Mouse (Mus musculus) urinary bladder, adult 18-20 months (tissue): Measurements from ENCODE around the gene Colgalt1.

ENCODE experiments used
- DNase-seq, 2 experiments: peaks; one replicate each; pipeline ENCODE4 v3.0.0; 2022; ENCODE audit warnings: low spot score in 2 of 2, mixed read lengths in 2 of 2

The Colgalt1 gene

DNA sequence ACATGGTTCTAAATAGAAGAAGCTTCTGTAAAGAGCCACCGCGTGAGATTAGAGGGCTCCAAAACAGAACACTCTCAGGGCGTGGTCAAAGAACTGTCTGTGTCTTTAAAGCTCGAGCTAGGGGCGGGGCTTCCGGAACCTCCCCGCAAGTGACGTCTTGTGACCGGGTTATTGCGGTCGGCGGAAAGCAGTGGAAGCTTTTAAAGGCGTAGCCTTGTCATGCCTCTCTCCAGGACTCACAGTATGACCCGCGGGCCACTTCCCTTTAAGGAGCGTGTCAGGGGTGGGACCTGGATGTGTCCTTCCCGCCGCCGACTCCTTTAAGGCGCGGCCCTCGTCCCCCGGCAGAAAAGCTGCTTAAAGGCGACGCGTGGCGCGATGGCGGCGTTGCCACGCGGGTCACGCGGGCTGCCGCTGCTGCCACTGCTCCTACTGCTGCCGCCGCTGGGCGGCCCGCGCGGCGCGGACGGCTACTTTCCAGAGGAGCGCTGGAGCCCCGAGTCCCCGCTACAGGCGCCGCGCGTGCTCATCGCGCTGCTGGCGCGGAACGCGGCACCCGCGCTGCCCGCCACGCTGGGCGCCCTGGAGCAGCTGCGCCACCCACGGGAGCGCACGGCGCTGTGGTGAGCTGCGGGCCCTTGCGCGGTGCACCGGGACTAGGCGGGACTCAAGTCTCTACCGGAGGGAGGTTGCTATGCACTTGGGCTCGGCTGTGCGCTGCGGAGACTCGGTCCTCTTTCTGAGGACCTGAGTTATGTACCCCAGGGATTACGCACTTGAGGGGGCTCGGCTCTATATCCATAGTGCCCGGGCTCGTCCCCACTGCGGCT, at the start of gene Colgalt1:
Gene Colgalt1, plus strand, starts transcription at position 177 of the 830 bp plus-strand sequence.
- DNase-seq: peak; percentile 80 to 96

DNA sequence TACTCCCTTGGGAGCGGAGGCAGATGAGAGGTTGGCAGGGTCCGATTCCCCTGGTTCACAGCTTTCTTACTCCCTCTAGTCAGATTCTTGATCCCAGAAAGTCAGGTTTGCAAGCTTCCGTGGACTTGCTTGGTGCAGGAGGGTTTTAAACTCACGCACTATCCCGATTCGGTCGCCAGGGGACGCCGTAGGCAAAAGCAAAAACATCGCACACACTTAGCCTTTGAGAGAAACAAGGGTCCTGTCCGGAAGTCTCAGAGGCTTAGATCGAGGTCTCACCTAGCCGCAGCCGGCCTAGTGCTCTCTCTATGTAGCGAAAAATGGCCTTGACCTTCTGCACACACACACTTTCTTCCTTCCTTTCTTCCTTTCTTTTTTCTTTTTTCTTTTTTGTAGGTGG, 49.4 kb upstream of the Colgalt1 start:
- peak in 1 of 2 experiments; percentile 44 for DNase-seq

DNA sequence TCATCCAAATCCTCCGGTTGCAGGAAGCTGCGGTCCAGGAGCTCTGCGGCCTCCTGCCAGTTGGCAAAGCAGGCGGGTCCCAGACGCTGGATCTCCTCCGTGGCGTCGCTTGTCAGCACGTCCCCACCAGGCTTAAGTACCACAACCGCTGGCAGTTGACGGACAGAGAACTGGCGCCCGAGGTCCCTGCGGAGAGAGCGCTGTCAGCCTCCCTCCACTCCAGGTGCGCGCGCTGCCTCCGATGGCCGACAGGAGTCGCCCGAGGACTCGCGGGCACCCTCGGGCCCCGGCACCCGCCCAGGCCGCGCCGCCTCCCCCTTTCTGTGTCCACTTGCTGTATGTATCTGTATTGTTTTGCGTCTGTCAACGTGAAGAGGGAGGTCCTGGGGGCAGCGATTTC, 48.0 kb upstream of the Colgalt1 start:
- DNase-seq: peak; percentile 62 to 86

DNA sequence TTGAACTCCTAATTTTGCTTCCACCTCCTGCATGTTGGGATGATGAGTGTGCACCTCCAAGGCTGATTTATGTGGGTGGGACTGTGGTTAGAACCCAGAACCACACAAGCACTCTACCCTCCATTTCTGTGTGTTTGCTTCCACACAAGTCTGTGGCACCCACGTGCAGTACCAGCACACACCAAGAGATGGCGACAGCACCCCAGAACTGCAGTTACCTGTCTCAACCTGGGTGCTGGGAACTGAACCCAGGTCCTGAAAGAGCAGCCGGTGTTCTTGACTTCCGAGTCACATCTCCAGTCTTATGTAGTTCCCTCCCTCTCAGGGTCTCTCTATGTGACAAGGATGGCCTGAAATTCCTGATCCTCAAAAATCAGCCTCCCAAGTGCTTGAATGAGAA, 46.8 kb upstream of the Colgalt1 start:
- no peak for DNase-seq

DNA sequence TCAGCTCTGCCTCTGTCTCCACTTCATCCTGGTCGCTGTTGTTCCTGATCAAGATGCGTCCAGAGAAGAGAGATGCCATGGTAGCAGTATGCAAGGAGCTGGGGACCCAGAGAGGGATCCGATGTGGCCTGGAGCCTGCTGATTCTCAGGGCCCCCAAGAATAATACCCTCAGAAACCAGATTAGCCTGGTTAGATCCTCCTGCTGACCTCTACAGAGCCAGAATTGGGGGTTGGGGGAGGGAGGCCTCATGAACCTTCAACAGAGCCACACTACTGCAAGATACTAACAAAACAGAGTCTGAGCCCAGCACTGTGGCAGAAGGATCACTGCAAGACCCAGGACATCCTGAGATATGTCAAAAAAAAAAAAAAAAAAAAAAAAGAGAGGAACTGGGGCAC, 44.3 kb upstream of the Colgalt1 start, which contains the start of gene Nxnl1:
Gene Nxnl1, minus strand, starts transcription at position 101 of the 400 bp plus-strand sequence.
- no peak for DNase-seq

- DNase-seq: no peak
These were observed 43.2 kb upstream of the Colgalt1 start for GRCm38 (mm10) chr8:71567587-71567986.

DNA sequence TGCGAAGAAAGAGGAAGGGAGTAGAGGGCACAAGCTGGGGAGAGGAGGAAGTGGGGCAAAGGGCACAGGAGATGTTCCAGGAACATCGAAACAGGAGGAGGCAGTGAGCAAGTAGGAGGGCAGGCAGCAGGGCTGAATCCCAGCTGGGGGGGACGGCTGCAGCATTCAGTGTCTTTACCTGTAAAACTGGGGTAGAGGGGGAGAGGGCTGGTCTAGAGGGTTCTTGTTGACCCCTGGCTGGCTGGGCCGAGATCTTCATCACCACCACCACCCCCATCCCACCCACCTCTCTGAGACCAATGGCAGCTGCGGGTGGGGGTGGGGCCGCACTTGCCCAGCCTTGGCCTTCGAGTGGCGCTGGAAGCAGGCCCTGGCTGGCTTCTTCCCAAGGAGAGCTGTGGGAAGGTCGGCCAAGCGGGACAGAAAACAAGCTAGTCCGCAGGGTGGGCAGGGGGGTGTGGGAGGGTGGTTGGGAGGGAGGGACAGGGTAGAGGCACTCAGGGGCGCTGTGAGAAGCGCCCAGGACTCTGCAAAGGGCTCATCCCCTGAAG, 42.3 kb upstream of the Colgalt1 start, which contains the start of gene Slc27a1:
Gene Slc27a1, plus strand, starts transcription at position 496 of the 551 bp plus-strand sequence.
- DNase-seq: no peak

GRCm38 (mm10) chr8:71568941-71569340, 41.9 kb upstream of the Colgalt1 start:
- no peak for DNase-seq

- peak; percentile 89 to 92 for DNase-seq
These were observed 41.2 kb upstream of the Colgalt1 start for GRCm38 (mm10) chr8:71569366-71570290.

DNA sequence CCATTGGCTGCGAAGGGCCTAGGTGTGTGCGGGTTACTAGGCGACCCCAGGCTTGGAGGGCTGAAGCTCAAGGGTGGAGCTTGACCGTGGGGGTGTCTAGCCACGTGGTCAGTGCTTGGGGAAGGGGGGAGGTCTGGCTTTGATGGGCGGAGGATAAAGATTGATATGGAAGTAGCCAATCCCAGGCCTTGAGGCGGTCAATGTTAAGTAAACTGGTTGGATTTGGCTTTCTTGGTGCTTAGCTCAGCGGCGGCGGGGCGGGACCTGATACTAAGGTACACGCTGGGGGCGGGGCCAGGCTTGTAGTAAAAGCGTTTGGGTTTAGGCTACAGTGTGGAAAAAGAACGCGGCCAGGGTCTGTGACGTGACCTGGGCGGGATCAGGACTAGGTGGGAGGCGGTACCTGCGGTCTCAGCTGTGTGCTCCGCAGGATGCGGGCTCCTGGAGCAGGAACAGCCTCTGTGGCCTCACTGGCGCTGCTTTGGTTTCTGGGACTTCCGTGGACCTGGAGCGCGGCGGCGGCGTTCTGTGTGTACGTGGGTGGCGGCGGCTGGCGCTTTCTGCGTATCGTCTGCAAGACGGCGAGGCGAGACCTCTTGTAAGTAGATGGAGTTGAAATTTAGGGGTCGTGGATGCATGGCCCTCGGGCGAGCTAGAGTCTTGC, 40.4 kb upstream of the Colgalt1 start:
- DNase-seq: peak; percentile 94 to 95

DNA sequence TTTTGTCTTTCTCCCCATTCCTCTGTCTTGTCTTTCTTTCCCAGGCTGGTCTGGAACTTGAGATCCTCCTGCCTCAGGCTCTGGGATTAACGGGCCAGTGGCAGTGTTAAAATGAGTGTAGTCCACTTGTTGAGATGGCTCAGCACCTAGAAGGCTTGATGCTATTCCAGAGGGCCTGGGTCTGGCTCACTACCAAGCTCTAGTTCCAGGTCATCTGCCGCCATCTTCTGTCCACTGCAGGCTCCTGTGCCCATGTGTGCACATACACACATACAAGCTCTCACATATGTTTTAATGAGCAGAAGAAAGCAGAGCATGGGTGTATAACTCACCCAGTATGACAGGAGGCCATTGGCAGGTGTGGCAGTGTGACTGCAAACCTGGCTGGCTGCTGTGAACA, 38.7 kb upstream of the Colgalt1 start:
- DNase-seq: no peak

DNA sequence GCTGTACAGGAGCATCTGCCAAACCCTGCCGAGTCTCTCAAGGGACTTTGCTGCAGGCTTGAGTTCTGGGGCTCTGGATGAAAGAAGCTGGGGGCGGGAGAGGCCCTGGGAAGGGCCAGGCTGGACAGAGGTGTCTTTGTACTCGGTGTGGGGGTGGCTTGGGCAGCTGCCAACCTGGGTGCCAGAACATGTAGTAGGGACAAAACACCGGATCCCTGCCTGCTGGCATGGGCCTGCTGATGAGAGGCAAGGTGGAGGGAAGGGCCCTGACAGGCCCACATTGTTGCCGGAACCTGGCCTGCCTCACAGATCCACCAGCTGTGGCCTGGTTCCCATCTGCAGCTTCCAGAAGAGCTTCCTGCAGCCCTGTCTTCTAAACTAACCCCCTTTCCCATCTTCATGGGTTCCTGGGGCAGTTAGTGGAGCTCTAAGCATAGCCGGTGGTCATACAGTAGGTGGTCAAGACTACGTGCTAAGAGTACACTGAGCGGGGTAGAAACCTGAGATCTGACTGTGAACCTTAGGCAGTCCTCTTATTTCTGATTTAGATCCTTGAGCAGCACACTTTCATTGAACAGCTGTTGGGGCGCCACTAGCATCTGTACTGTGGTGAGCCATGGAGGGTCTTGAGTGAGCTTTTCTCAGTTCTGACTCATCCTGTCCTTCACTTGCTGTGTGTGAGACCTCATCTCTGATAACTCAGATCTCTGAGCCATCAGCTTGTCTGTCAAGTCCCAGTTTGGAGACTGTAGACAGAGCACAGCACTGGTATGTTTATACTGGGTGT, 37.8 kb upstream of the Colgalt1 start:
- DNase-seq: peak in 1 of 2 experiments; percentile 54

- no peak for DNase-seq
These were observed 36.4 kb upstream of the Colgalt1 start for GRCm38 (mm10) chr8:71574426-71574825.

DNA sequence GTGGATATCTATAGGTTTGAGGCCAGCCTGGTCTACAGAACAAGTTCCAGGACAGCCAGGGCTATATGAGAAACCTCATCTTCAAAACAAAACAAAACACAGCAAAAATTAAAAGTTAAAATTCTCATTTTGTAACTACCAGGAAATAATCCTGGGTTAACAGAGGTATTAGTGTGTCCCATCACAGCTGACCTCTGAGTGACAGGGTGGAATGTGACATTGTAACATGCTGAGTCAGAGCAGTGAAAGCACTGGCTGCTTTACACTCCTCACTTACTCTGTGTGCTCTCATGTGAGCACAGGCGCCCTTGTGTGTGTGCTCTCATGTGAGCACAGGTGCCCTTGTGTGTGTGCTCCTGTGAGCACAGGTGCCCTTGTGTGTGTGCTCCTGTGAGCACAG, 35.8 kb upstream of the Colgalt1 start:
- DNase-seq: no peak

DNA sequence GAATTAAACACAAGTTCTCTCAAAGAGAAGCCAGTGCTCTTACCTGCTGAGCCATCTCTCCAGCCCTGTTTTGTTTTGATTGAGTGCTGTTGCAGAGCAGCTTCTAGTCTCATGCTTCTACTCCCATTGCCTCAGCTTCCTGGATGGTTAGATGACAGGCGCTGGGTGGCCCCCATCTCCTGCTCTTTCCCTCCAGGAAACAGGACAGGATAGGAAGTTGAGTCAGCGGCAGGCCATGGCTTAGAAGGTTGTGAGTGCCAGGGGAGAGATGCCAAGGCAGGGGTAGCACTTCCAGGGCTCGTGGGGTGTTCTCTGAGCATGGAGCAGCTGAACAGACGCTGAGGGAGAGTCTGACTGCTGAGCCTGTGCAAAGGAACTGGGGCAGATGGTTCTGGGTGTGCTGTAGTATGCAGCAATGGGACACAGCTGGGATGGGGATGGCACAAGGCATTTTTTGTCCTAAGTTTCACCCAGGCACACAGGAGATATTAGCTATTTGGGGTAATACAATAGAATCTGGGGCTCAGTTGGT, 32.9 kb upstream of the Colgalt1 start:
- DNase-seq: no peak

DNA sequence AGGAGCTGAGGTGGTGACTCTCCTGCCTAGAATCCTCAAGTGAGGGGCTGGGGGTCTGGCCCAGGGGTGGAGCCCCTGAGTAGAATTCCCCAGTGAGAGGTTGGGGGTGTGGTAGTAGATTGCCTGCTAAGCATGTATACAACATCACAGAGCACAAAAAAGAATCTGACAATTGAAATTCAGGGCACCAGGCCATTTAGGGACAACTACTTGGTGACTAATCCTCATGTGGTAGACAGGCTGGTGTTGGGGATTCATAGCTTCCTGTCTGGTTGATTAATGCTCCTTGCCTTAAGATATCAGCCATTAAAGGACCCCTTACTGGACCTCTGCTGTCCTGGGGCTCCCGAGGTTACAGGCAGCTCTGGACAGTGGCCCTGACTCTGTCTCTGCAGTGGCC, 31.8 kb upstream of the Colgalt1 start:
- DNase-seq: no peak

- DNase-seq: no peak
These were observed 31.3 kb upstream of the Colgalt1 start for GRCm38 (mm10) chr8:71579476-71579875.

GRCm38 (mm10) chr8:71580201-71580600, 30.6 kb upstream of the Colgalt1 start:
- no peak for DNase-seq

- DNase-seq: peak in 1 of 2 experiments; percentile 28
These were observed 23.9 kb upstream of the Colgalt1 start for GRCm38 (mm10) chr8:71586891-71587290.

- no peak for DNase-seq
These were observed 22.0 kb upstream of the Colgalt1 start for GRCm38 (mm10) chr8:71588762-71589161.
